Mouse (Mus musculus) liver, adult 2 months (tissue): ENCODE measurements at regions not wholly inside any gene's neighbourhood (a gene's known extent, or its start where the extent isn't known, plus 50 kb on each side); places are given as distances from the start of the nearest gene placed in this dataset.

ENCODE experiments used
- DNase-seq: peaks from one replicate; pipeline ENCODE4 v3.0.0-alpha.2; 2011; ENCODE audit warnings: low read depth, low spot score; ENCODE audit errors: extremely low read depth
- H3K27ac ChIP-seq: fragments of 200-500 bp; replicated peaks from 2 replicates; pipeline ENCODE4 v1.5.1; 2012; ENCODE audit warnings: low read depth, mild to moderate bottlenecking, control low read depth, inconsistent platforms, low read length; ENCODE audit not compliant: insufficient read depth
- H3K27me3 ChIP-seq: fragments of 200-500 bp; 2 replicates; pipeline ENCODE4 v1.6.1; 2012; ENCODE audit warnings: mild to moderate bottlenecking, moderate library complexity, low read length, inconsistent platforms; ENCODE audit not compliant: control insufficient read depth, insufficient read depth
- H3K36me3 ChIP-seq: fragments of 200-500 bp; 2 replicates; pipeline ENCODE4 v1.6.1; 2012; ENCODE audit warnings: low read length, inconsistent platforms; ENCODE audit not compliant: control insufficient read depth, insufficient read depth
- H3K4me1 ChIP-seq: fragments of 200-500 bp; 2 replicates; pipeline ENCODE4 v1.6.1; 2011; ENCODE audit warnings: low read length; ENCODE audit not compliant: control insufficient read depth, insufficient read depth
- H3K4me3 ChIP-seq: fragments of 200-500 bp; 2 replicates; pipeline ENCODE4 v1.5.1; 2011; ENCODE audit warnings: low read depth, mild to moderate bottlenecking, control low read depth, low read length, moderate library complexity; ENCODE audit not compliant: insufficient read depth
- H3K79me2 ChIP-seq: fragments of 200-500 bp; 2 replicates; pipeline ENCODE4 v1.6.1; 2012; ENCODE audit warnings: inconsistent platforms, mild to moderate bottlenecking, low read length, moderate library complexity; ENCODE audit not compliant: control insufficient read depth, insufficient read depth
- H3K9ac ChIP-seq: fragments of 200-500 bp; 2 replicates; pipeline ENCODE4 v1.6.1; 2012; ENCODE audit warnings: low read depth, mild to moderate bottlenecking, control low read depth, inconsistent platforms, low read length
- CTCF ChIP-seq: fragments of 200-500 bp; IDR thresholded peaks from 2 replicates; pipeline ENCODE4 v1.5.1; 2011; ENCODE audit warnings: low read depth, low read length, control low read depth
- POLR2A ChIP-seq: fragments of 200-500 bp; IDR thresholded peaks from 2 replicates; pipeline ENCODE4 v1.6.1; 2011; ENCODE audit warnings: low read length, control low read depth; ENCODE audit not compliant: insufficient read depth; ENCODE audit errors: extremely low read depth
- WGBS: fragments of 180-500 bp; shearing (Covaris S2); methylation state at CpG from one replicate; pipeline ENCODE4 v1.1.7; 2018; 5-methylcytosine and 5-hydroxymethylcytosine counted together

DNA sequence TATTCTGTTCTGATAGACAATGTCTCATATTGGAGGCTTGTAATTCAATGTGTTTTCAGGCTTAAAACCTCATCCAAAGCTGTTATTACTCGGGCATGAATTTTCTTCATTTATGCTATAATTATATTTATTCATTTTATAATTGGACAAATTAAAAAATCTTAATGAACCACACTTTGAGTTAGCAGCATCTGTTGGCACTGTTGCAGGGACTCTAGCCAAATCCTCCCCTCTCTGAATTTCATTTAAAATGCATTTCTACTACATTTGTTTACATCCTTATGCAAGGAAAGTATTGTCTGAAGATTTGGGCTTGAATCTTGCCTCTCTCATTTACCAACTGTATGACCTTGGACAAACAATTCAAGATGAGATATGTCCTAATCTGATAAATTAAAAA is 874.2 kb upstream of the Kirrel3 start:
- Histone ChIP-seq H3K27me3 (no peaks in the 10 kb centered on the region), H3K79me2 (no peaks in the 10 kb centered on the region), H3K4me3 (no peak overlapping the region), H3K9ac (no peak overlapping the region), H3K27ac (no peak overlapping the region), H3K36me3 (no peaks in the 10 kb centered on the region), H3K4me1 (no peaks in the 10 kb centered on the region)
- WGBS, result 34% methylated on average over 1 of the region's 1 CpGs
- TF ChIP-seq CTCF, result no peak
- TF ChIP-seq POLR2A, result no peak
- no peak for DNase-seq

DNA sequence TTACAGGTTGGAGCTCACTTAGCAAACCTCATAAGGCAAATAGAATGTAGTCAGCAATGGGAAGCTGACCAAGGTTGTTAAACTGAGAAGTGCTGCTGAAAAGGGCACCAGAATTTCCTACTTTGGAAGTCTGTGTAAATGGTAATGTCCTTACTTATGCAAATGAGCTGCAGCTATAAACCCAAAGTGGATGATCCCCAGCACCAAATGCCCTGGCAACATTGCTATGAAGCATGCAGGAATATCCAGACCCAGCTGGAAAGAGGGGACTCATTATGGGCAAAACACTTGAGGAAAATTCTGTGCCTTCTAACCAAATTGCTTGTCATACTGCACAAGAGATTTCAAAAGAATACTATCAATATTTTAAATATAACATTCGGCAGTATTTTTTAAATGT is 861.3 kb upstream of the Kirrel3 start:
- Histone ChIP-seq H3K9ac (no peak overlapping the region), H3K27me3 (no peaks in the 10 kb centered on the region), H3K36me3 (no peaks in the 10 kb centered on the region), H3K27ac (no peak overlapping the region), H3K4me3 (no peak overlapping the region), H3K79me2 (no peaks in the 10 kb centered on the region), H3K4me1 (no peaks in the 10 kb centered on the region)
- no peak for TF ChIP-seq POLR2A
- no peak for TF ChIP-seq CTCF
- 71% methylated on average over 1 of the region's 1 CpGs for WGBS
- no peak for DNase-seq

DNA sequence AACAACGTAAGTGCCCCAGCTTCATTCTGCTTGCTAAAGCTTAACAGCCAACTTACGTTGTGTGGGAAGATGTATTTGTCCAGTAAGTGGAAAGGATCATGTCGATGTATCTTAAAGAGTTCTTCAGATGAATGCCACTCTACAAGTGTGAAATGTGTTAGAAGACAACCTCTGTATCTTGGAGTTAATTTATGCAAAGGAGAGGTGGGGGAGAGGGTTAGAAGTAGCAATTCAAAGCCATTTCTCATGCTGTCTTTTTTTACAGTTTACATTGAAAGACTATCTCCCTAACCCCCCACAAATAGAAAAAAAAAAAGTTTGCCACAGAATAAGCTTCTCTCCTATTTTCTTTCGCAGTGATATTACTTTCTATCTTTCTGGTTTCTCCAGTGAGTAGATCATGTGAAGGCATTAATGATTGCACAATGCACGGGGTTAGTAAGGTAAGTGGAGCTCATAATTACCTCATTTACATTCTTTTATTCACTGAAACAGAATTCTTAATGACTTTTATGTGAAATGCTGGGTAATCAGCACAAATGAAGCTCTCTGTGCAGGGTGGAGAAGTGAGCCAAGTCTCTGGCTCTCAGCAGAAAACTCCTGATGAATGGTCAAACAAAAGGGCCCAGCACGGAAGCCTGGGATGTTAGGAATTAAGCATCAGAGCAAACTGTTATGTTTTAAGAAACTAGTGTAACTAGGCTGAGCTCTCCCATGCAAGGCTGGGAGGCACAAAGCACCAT is 855.8 kb upstream of the Kirrel3 start:
- Histone ChIP-seq H3K27me3 (no peaks in the 10 kb centered on the region), H3K4me3 (no peak overlapping the region), H3K4me1 (no peaks in the 10 kb centered on the region), H3K36me3 (no peaks in the 10 kb centered on the region), H3K79me2 (no peaks in the 10 kb centered on the region), H3K9ac (no peak overlapping the region), H3K27ac (no peak overlapping the region)
- WGBS, result 74% methylated on average over 6 of the region's 6 CpGs
- no peak for DNase-seq
- TF ChIP-seq POLR2A (no peak), CTCF (no peak)

DNA sequence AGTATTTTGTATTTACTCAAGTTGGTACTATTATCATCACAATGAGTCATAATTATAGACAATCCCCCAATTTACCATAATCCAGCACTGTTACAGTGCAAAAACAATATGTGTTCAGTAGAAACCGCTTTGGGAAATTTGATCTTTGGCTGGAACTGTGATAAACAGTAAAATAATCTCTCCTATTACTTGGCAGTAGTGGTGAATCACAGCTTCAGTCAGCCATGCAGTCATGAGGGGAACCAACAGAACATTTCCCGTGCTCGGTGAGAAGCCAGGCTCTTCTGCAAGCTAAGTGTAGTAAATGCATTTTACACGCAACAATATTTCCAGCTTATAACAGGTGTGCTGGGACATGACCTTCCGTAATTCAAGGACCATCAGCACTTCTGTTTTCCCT is 822.7 kb upstream of the Kirrel3 start:
- DNase-seq, result no peak
- H3K4me1 ChIP-seq, result no peaks in the 10 kb centered on the region
- H3K4me3 ChIP-seq, result no peak overlapping the region
- H3K79me2 ChIP-seq, result no peaks in the 10 kb centered on the region
- H3K36me3 ChIP-seq, result no peaks in the 10 kb centered on the region
- no peak overlapping the region for H3K9ac ChIP-seq
- WGBS, result 79% methylated on average over 5 of the region's 5 CpGs
- no peak overlapping the region for H3K27ac ChIP-seq
- no peaks in the 10 kb centered on the region for H3K27me3 ChIP-seq
- TF ChIP-seq POLR2A (no peak), CTCF (no peak)

DNA sequence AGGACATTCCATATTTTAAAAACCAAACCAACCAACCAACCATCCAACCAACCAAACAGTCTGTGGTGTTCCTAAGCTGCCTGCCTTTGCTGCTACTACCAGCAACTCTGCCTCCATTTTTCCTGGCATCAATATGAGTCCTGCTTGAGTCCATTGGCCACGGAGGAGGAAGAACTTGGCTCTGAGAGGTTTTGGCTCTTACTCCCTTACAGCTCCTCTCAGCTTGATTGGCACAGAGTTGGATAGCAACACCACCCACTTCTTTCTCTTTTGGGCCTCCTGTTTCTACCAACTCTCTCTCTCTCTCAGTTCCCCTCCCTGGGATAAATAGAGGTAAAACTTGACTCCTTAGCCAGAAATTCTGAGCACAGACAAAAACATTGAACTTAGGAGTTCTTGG is 804.6 kb upstream of the Kirrel3 start:
- no peaks in the 10 kb centered on the region for H3K79me2 ChIP-seq
- TF ChIP-seq POLR2A (no peak), CTCF (no peak)
- DNase-seq, result no peak
- no peaks in the 10 kb centered on the region for H3K27me3 ChIP-seq
- H3K4me3 ChIP-seq, result no peak overlapping the region
- no peak overlapping the region for H3K27ac ChIP-seq
- H3K36me3 ChIP-seq, result no peaks in the 10 kb centered on the region
- WGBS, result 53% methylated on average over 1 of the region's 1 CpGs
- no peaks in the 10 kb centered on the region for H3K4me1 ChIP-seq
- no peak overlapping the region for H3K9ac ChIP-seq

DNA sequence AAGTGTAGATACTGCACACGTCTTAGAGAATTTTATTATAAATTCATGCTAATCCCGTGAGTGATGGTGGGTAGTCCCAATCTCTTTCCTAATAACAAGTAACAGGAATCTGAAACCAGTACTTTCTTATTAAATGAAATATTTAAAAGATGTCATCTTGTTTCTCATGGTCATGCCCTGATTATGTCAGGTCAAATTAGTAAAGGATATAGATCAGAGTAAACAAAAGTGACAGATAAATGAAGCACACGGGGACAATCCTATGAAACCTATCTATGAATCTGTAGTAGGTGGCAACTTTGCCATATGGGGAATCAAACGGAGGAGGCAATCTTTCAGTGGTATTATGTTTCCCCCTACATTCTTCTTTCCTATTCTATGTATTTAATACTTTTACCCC is 794.0 kb upstream of the Kirrel3 start:
- no peak overlapping the region for H3K27ac ChIP-seq
- WGBS, result 70% methylated on average over 4 of the region's 4 CpGs
- no peaks in the 10 kb centered on the region for H3K36me3 ChIP-seq
- H3K27me3 ChIP-seq, result no peaks in the 10 kb centered on the region
- H3K9ac ChIP-seq, result no peak overlapping the region
- H3K4me3 ChIP-seq, result no peak overlapping the region
- no peak for DNase-seq
- no peaks in the 10 kb centered on the region for H3K4me1 ChIP-seq
- TF ChIP-seq CTCF (no peak), POLR2A (no peak)
- H3K79me2 ChIP-seq, result no peaks in the 10 kb centered on the region
